Mouse (Mus musculus) ES-E14 (cell line): ENCODE results near the gene Hspb8. TPM values are rescaled to one million over a fixed set of nuclear protein-coding genes. Genes with fewer than 3 reads are reported as not detected.
A peak's percentile ranks its signal among the peaks of the same experiment; 100 is the strongest.

Experiments
- DNase-seq: peaks from one replicate; pipeline ENCODE4 v3.0.0-alpha.2; 2013; ENCODE audit warnings: low read depth, low spot score
- H3K27ac ChIP-seq: 2 replicates; pipeline ENCODE4 v1.5.1; 2012; ENCODE audit warnings: low read depth, mild to moderate bottlenecking, low read length, moderate library complexity, mixed read lengths; ENCODE audit not compliant: poor library complexity, insufficient read depth, severe bottlenecking
- H3K36me3 ChIP-seq: 2 replicates; pipeline ENCODE4 v1.6.1; 2012; ENCODE audit warnings: mild to moderate bottlenecking, low read length, moderate library complexity, mixed read lengths; ENCODE audit not compliant: control insufficient read depth, poor library complexity, insufficient read depth, severe bottlenecking
- H3K4me1 ChIP-seq, 2 experiments: fragments of 150-350 bp in 1 of 2; sonication (generic) in 1 of 2; 2 replicates each; pipeline ENCODE4 v1.6.1; 2012; ENCODE audit warnings: low read length in 2 of 2, mild to moderate bottlenecking in 1 of 2, mixed read lengths in 1 of 2; ENCODE audit not compliant: control insufficient read depth in 2 of 2, insufficient read depth in 2 of 2, poor library complexity in 1 of 2
- H3K4me3 ChIP-seq, 2 experiments: fragments of 150-350 bp in 1 of 2; sonication (generic) in 1 of 2; 2 replicates each; pipeline ENCODE4 v1.5.1; 2012; ENCODE audit warnings: low read length in 2 of 2, low read depth in 1 of 2, mild to moderate bottlenecking in 1 of 2, mixed read lengths in 1 of 2; ENCODE audit not compliant: insufficient read depth in 1 of 2, poor library complexity in 1 of 2, severe bottlenecking in 1 of 2
- H3K9ac ChIP-seq: 2 replicates; pipeline ENCODE4 v1.6.1; 2012; ENCODE audit warnings: low read depth, mild to moderate bottlenecking, low read length, mixed read lengths; ENCODE audit not compliant: poor library complexity, insufficient read depth, severe bottlenecking
- H3K9me3 ChIP-seq: fragments of 150-350 bp; sonication (generic); 2 replicates; pipeline ENCODE4 v1.6.1; 2012; ENCODE audit warnings: low read depth, mild to moderate bottlenecking, low read length; ENCODE audit not compliant: control insufficient read depth, insufficient read depth
- CHD2 ChIP-seq: IDR thresholded peaks from 2 replicates; pipeline ENCODE4 v1.6.1; 2014; ENCODE audit warnings: mild to moderate bottlenecking, low read depth, low read length, inconsistent platforms
- HCFC1 ChIP-seq: IDR thresholded peaks from 2 replicates; pipeline ENCODE4 v1.6.1; 2012; ENCODE audit warnings: low read length, inconsistent platforms, borderline replicate concordance; ENCODE audit not compliant: insufficient read depth
- MAFK ChIP-seq: IDR thresholded peaks from 2 replicates; pipeline ENCODE4 v1.6.1; 2014; ENCODE audit warnings: mild to moderate bottlenecking, low read depth, low read length, inconsistent platforms; ENCODE audit not compliant: insufficient read depth
- ZC3H11A ChIP-seq: IDR thresholded peaks from 2 replicates; pipeline ENCODE4 v1.6.1; 2012; ENCODE audit warnings: low read depth, mild to moderate bottlenecking, inconsistent platforms, low read length, borderline replicate concordance
- ZNF384 ChIP-seq: IDR thresholded peaks from 2 replicates; pipeline ENCODE4 v1.6.1; 2012; ENCODE audit warnings: low read depth, low read length, inconsistent platforms
- in situ Hi-C, 2 experiments: fragments of 600-800 bp; cut with MboI; formaldehyde crosslinking; loops; one replicate each; pipeline ENCODE4 v1.15.1; 2025; ENCODE audit warnings: low sequenced_read_pairs in 2 of 2, inconsistent platforms in 1 of 2; ENCODE audit not compliant: unreplicated experiment in 2 of 2
- total RNA-seq: library from RNA; depleted of rRNA; stranded (reverse); fragments of 300-350 nt; gene quantifications from 2 replicates; pipeline ENCODE4 v1.2.3, GENCODE M21; 2012; rRNA removed

Hspb8 gene
- 11.8 and 29.1 TPM in 2 replicates for total RNA-seq

DNA sequence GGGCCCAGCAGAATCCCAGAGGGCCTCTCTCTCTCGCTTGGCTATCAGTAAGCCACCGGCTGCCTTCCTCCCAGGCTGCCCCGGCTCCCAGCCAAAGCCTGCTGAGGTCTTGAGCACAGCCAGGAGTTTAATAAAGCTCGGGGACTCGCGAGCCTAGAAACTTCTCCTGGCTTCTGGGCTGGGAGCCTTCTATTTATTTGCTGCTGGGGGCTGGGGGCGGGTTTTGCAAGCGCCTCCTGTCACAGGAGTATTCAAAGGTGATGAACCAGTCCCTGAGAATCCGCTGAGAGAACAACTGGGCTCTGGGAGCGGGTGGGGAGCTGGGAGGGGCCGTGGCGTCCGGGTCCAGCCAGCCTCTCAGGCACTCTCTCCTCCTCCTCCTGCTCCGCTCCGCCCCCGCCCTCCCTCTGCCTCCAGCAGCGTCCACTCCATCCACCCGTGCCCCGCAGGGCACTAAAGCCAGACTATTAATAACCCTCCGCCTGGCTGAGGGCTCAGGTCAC lies at the start of gene Hspb8:
Gene Hspb8 (minus strand): TSS at position 166 of the 503 bp plus-strand sequence.
- TF ChIP-seq CHD2, result no peak
- no peak for TF ChIP-seq MAFK
- TF ChIP-seq ZNF384, result no peak
- TF ChIP-seq HCFC1, result no peak
- TF ChIP-seq ZC3H11A, result no peak
- H3K27ac ChIP-seq, result no peak within 1 kb of the TSS
- no peak for DNase-seq
- H3K36me3 ChIP-seq, result no peaks in the 10 kb centered on the region
- H3K4me1 ChIP-seq, result peaks cover 15 to 26% of the 10 kb centered on the region in 2 experiments
- in situ Hi-C loops, result no loop called here
- peak within 1 kb of the TSS; percentile 68 for H3K9ac ChIP-seq
- H3K9me3 ChIP-seq, result no peaks in the 10 kb centered on the region
- peak within 1 kb of the TSS; percentile 67 to 68 for H3K4me3 ChIP-seq

DNA sequence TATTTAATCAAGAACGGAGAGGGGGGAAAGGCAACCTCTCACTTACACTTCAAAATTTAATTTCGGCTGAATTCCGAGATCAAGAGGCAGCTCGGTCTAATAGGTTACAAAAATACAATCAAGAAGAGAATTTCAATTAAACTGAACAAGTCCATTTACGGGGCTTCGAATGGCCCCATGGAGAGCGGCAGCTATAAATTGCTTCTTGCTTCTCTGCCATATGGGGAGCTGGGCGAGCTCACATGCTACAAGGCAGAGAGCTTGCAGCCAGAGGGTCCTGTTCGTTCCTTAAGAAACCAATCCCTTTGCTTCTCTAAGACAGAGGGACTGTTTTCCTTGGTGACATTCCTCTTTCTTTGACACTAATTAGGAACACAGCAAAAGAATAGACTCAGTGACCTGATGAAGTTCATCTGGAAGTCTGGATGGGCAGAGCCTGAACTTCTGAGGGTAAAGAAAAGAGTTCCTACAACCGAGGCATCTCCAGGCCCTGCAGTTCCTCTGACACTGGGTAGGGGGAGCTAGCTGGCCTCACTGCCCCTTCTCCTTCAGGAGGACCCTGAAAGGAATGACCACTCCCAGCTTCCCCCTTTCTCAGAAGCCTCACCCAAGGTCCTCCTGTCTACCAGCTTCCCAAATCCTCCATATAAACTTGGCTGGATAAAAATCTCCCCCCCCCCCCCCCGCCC lies 38.8 kb upstream of the Hspb8 start:
- Histone ChIP-seq H3K4me3 (no peak overlapping the region), H3K4me1 (peaks cover 3 to 4% of the 10 kb centered on the region in 2 experiments; a peak in 3 of 4 replicates), H3K27ac (no peak overlapping the region), H3K36me3 (no peaks in the 10 kb centered on the region), H3K9ac (no peak overlapping the region), H3K9me3 (no peaks in the 10 kb centered on the region)
- DNase-seq, result no peak
- TF ChIP-seq ZC3H11A (no peak), HCFC1 (no peak), MAFK (no peak), ZNF384 (no peak), CHD2 (no peak)
- in situ Hi-C loops, result no loop called here

- no peak for TF ChIP-seq MAFK
- H3K4me1 ChIP-seq, result peaks cover 6 to 9% of the 10 kb centered on the region in 2 experiments
- H3K36me3 ChIP-seq, result no peaks in the 10 kb centered on the region
- in situ Hi-C loops, result no loop called here
- H3K9me3 ChIP-seq, result no peaks in the 10 kb centered on the region
- no peak overlapping the region for H3K27ac ChIP-seq
- H3K9ac ChIP-seq, result no peak overlapping the region
- DNase-seq, result no peak
- no peak overlapping the region for H3K4me3 ChIP-seq
Observed at GRCm38 (mm10) chr5:116459970-116460369, 37.3 kb upstream of the Hspb8 start.

- H3K4me1 ChIP-seq, result peaks cover 15 to 18% of the 10 kb centered on the region in 2 experiments
- H3K4me3 ChIP-seq, result no peak overlapping the region
- no peak for TF ChIP-seq HCFC1
- no peak for TF ChIP-seq MAFK
- no peak for TF ChIP-seq ZNF384
- no peak for TF ChIP-seq ZC3H11A
- no peak for TF ChIP-seq CHD2
- in situ Hi-C loops, result no loop called here
- H3K9ac ChIP-seq, result no peak overlapping the region
- H3K36me3 ChIP-seq, result no peaks in the 10 kb centered on the region
- H3K27ac ChIP-seq, result no peak overlapping the region
- no peaks in the 10 kb centered on the region for H3K9me3 ChIP-seq
- no peak for DNase-seq
Observed at GRCm38 (mm10) chr5:116457791-116458190, 35.1 kb upstream of the Hspb8 start.
